Mouse (Mus musculus) 3T3-L1 (cell line): ENCODE results near the gene Hoxc5.

Source experiments
- DNase-seq: peaks from one replicate; pipeline ENCODE4 v3.0.0-alpha.2; 2015; ENCODE audit warnings: low read depth, low spot score

The Hoxc5 gene

GRCm38 (mm10) chr15:103038701-103039480, 71.6 kb downstream of the Hoxc5 start:
- no peak for DNase-seq

GRCm38 (mm10) chr15:103039609-103040008, 72.4 kb downstream of the Hoxc5 start:
- no peak for DNase-seq

GRCm38 (mm10) chr15:103040601-103041000, 73.4 kb downstream of the Hoxc5 start:
- no peak for DNase-seq

GRCm38 (mm10) chr15:103041613-103042012, 74.4 kb downstream of the Hoxc5 start:
- DNase-seq, result no peak

GRCm38 (mm10) chr15:103042209-103042608, 75.0 kb downstream of the Hoxc5 start:
- no peak for DNase-seq

- no peak for DNase-seq
Observed at GRCm38 (mm10) chr15:103051670-103052069, 84.4 kb downstream of the Hoxc5 start.

- DNase-seq, result no peak
Observed at GRCm38 (mm10) chr15:103053210-103053609, 86.0 kb downstream of the Hoxc5 start.

GRCm38 (mm10) chr15:103056396-103056795, 89.2 kb downstream of the Hoxc5 start:
- DNase-seq, result no peak

GRCm38 (mm10) chr15:103058715-103059114, 91.5 kb downstream of the Hoxc5 start:
- no peak for DNase-seq

- no peak for DNase-seq
Observed at GRCm38 (mm10) chr15:103059393-103059992, 92.2 kb downstream of the Hoxc5 start.

GRCm38 (mm10) chr15:103060021-103060340, 92.7 kb downstream of the Hoxc5 start:
- DNase-seq, result no peak

- no peak for DNase-seq
Observed at GRCm38 (mm10) chr15:103060341-103061130, 93.3 kb downstream of the Hoxc5 start.

- no peak for DNase-seq
Observed at GRCm38 (mm10) chr15:103061131-103061825, 94.0 kb downstream of the Hoxc5 start.

- no peak for DNase-seq
Observed at GRCm38 (mm10) chr15:103061988-103062387, 94.7 kb downstream of the Hoxc5 start.

- no peak for DNase-seq
Observed at GRCm38 (mm10) chr15:103065642-103066041, 98.4 kb downstream of the Hoxc5 start.
